Mouse (Mus musculus) hindbrain, embryonic 13.5 days (tissue): ENCODE results near the gene Gm10352. TPM values are rescaled to one million over a fixed set of nuclear protein-coding genes. Genes with fewer than 3 reads are reported as not detected.
"Not testable (repeated sequence)": the region's sequence is repeated elsewhere in the genome, so short reads cannot be mapped to it uniquely, and the experiment has no call there.

Source experiments
- ATAC-seq: fragments of 200-750 bp; cut with Nextera tagmentation; 2 replicates; pipeline ENCODE4 v1.8.0; 2017; ENCODE audit warnings: moderate TSS enrichment; ENCODE audit not compliant: low FRiP score
- H3K27ac ChIP-seq: fragments of 300-500 bp; sonication (generic); 2 replicates; pipeline ENCODE4 v1.5.1; 2015; ENCODE audit warnings: inconsistent platforms, mild to moderate bottlenecking, moderate library complexity
- H3K27me3 ChIP-seq: fragments of 300-500 bp; sonication (generic); 2 replicates; pipeline ENCODE4 v1.6.1; 2015; ENCODE audit warnings: mild to moderate bottlenecking, inconsistent platforms
- H3K36me3 ChIP-seq: fragments of 300-500 bp; sonication (generic); 2 replicates; pipeline ENCODE4 v1.6.1; 2015; ENCODE audit warnings: mild to moderate bottlenecking, inconsistent platforms
- H3K4me1 ChIP-seq: fragments of 300-500 bp; sonication (generic); replicated peaks from 2 replicates; pipeline ENCODE4 v1.6.1; 2015; ENCODE audit warnings: inconsistent platforms
- H3K4me2 ChIP-seq: fragments of 300-500 bp; sonication (generic); 2 replicates; pipeline ENCODE4 v1.6.1; 2015; ENCODE audit warnings: inconsistent platforms, mild to moderate bottlenecking, moderate library complexity
- H3K4me3 ChIP-seq: fragments of 300-500 bp; sonication (generic); 2 replicates; pipeline ENCODE4 v1.5.1; 2015; ENCODE audit warnings: mild to moderate bottlenecking, inconsistent platforms
- H3K9ac ChIP-seq: fragments of 300-500 bp; sonication (generic); 2 replicates; pipeline ENCODE4 v1.6.1; 2015; ENCODE audit warnings: mild to moderate bottlenecking, inconsistent platforms
- H3K9me3 ChIP-seq: fragments of 300-500 bp; sonication (generic); 2 replicates; pipeline ENCODE4 v1.6.1; 2016; ENCODE audit warnings: inconsistent platforms
- WGBS: fragments of 180-500 bp; shearing (Covaris S2); methylation state at CpG from one replicate; pipeline ENCODE4 v1.1.7; 2015; 5-methylcytosine and 5-hydroxymethylcytosine counted together
- polyA plus RNA-seq: library from polyadenylated mRNA; unstranded; fragments of >200 nt; fragmentation: Nextera tagmentation; extraction: Ambion mirVana; gene quantifications from 2 replicates; pipeline ENCODE4 v1.2.1, GENCODE M21; 2015

Gm10352 gene
- not detected in 2 replicates for polyA plus RNA-seq

GRCm38 (mm10) chrY:2900689-2901088 lies at the start of gene Gm10352:
Gene Gm10352 (plus strand): TSS chrY:2900989.
- whole genome bisulfite sequencing, result no CpG with 5 or more reads among the region's 9 CpGs
- H3K36me3 ChIP-seq, H3K4me1 ChIP-seq: not testable (repeated sequence)

GRCm38 (mm10) chrY:2932282-2932681 lies 31.5 kb downstream of the Gm10352 start, which contains the start of gene Gm29289:
Gene Gm29289 (plus strand): TSS chrY:2932582.
- H3K4me2 ChIP-seq, H3K4me1 ChIP-seq, H3K27me3 ChIP-seq, H3K9ac ChIP-seq, H3K36me3 ChIP-seq, H3K4me3 ChIP-seq, ATAC-seq, H3K27ac ChIP-seq, H3K9me3 ChIP-seq: not testable (repeated sequence)
- WGBS, result no CpG with 5 or more reads among the region's 9 CpGs

More at GRCm38 (mm10) chrY:2900689-2901088, at the start of gene Gm10352:
- H3K27ac ChIP-seq, H3K27me3 ChIP-seq, H3K9me3 ChIP-seq, ATAC-seq, H3K9ac ChIP-seq, H3K4me3 ChIP-seq, H3K4me2 ChIP-seq: not testable (repeated sequence)

Other genes with a start within 250 kb of the Gm10352 start
- not detected in 2 replicates for gene Sry, start 237.3 kb upstream of the Gm10352 start, polyA plus RNA-seq
- gene H2al2b, start 180.3 kb upstream of the Gm10352 start, polyA plus RNA-seq, result not detected in 2 replicates
- gene Gm4064, start 104.8 kb upstream of the Gm10352 start, polyA plus RNA-seq, result not detected in 2 replicates
- not detected in 2 replicates for gene Rbmy, start 70.3 kb upstream of the Gm10352 start, polyA plus RNA-seq
- 0.16 TPM in 1 of 2 replicates, not detected in the other for gene Gm10256, start 70.3 kb upstream of the Gm10352 start, polyA plus RNA-seq
- not detected in 2 replicates for gene Gm29289, start 31.6 kb downstream of the Gm10352 start, polyA plus RNA-seq